Mouse (Mus musculus) lung, embryonic 16.5 days (tissue): Measurements from ENCODE around the gene Aph1b. TPM values are rescaled to one million over a fixed set of nuclear protein-coding genes. Genes with fewer than 3 reads are reported as not detected.
"Not testable (repeated sequence)": the region's sequence is repeated elsewhere in the genome, so short reads cannot be mapped to it uniquely, and the experiment has no call there.

Source experiments
- ATAC-seq: fragments of 200-750 bp; cut with Nextera tagmentation; 2 replicates; pipeline ENCODE4 v1.8.0; 2017; ENCODE audit warnings: low read depth, mild to moderate bottlenecking, moderate library complexity
- H3K27ac ChIP-seq: fragments of 300-500 bp; sonication (generic); 2 replicates; pipeline ENCODE4 v1.5.1; 2014; ENCODE audit warnings: mild to moderate bottlenecking, control low read depth, low read length
- H3K27me3 ChIP-seq: fragments of 300-500 bp; sonication (generic); 2 replicates; pipeline ENCODE4 v1.6.1; 2014; ENCODE audit warnings: low read depth, low read length, mixed read lengths; ENCODE audit not compliant: control insufficient read depth, insufficient read depth
- H3K36me3 ChIP-seq: fragments of 300-500 bp; sonication (generic); 2 replicates; pipeline ENCODE4 v1.6.1; 2014; ENCODE audit warnings: low read length; ENCODE audit not compliant: control insufficient read depth, insufficient read depth
- H3K4me1 ChIP-seq: fragments of 300-500 bp; sonication (generic); replicated peaks from 2 replicates; pipeline ENCODE4 v1.6.1; 2014; ENCODE audit warnings: low read length, mixed read lengths; ENCODE audit not compliant: control insufficient read depth, insufficient read depth
- H3K4me2 ChIP-seq: fragments of 300-500 bp; sonication (generic); 2 replicates; pipeline ENCODE4 v1.6.1; 2014; ENCODE audit warnings: low read depth, low read length, control low read depth
- H3K4me3 ChIP-seq: fragments of 300-500 bp; sonication (generic); 2 replicates; pipeline ENCODE4 v1.5.1; 2014; ENCODE audit warnings: mild to moderate bottlenecking, low read length, control low read depth
- H3K9ac ChIP-seq: fragments of 300-500 bp; sonication (generic); 2 replicates; pipeline ENCODE4 v1.6.1; 2014; ENCODE audit warnings: low read length, control low read depth
- H3K9me3 ChIP-seq: fragments of 300-500 bp; sonication (generic); 2 replicates; pipeline ENCODE4 v1.6.1; 2016; ENCODE audit warnings: low read length; ENCODE audit not compliant: control insufficient read depth
- WGBS: fragments of 180-500 bp; shearing (Covaris S2); extraction: QIAGEN DNeasy Blood & Tissue Kit; methylation state at CpG from one replicate; pipeline ENCODE4 v1.1.7; 2014; 5-methylcytosine and 5-hydroxymethylcytosine counted together
- polyA plus RNA-seq: library from polyadenylated mRNA; unstranded; fragments of >200 nt; fragmentation: Nextera tagmentation; extraction: Ambion mirVana; gene quantifications from 2 replicates; pipeline ENCODE4 v1.2.1, GENCODE M21; 2015

The Aph1b gene
- 6.6 and 9.2 TPM in 2 replicates for polyA plus RNA-seq

- Histone ChIP-seq H3K4me3 (peak within 1 kb of the TSS; percentile 68), H3K9ac (peak within 1 kb of the TSS; percentile 75), H3K4me1 (peaks cover 4% of the 10 kb centered on the region), H3K27ac (peak within 1 kb of the TSS; percentile 97), H3K36me3 (no peaks in the 10 kb centered on the region), H3K27me3 (no peaks in the 10 kb centered on the region), H3K4me2 (peak within 1 kb of the TSS; percentile 64), H3K9me3 (no peaks in the 10 kb centered on the region)
- WGBS: under 1% methylated on average over 40 of the region's 42 CpGs
- peak; percentile 97 for ATAC-seq
These were observed at the start of gene Aph1b for GRCm38 (mm10) chr9:66795464-66796324. TSS of gene Aph1b (minus strand) at chr9:66795490.

DNA sequence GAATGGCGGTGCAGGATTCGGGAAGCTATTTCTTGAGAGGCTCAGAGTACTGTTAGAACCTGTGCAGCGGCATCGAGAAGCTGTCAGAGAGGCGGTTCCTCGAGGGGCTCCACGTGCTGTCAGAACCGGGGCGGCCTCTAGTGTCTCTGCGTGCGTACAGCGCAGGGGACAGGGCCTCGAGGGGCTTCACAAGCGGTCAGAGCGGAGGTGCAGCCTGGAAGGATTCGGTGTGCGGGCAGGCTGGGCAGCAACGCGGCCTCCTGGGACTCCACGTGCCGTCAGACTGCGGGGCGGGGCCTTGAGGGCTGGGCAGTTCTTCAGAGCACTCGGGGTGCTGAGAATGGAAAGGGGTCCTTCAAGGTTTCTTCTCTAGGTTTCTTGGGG, 39.8 kb upstream of the Aph1b start:
- H3K4me1 ChIP-seq: peaks cover 16% of the 10 kb centered on the region
- no peaks in the 10 kb centered on the region for H3K36me3 ChIP-seq
- H3K9me3 ChIP-seq: no peaks in the 10 kb centered on the region
- H3K9ac ChIP-seq: peak overlapping the region; percentile 68
- peak overlapping the region; percentile 79 for H3K4me3 ChIP-seq
- WGBS: 0% methylated on average over 24 of the region's 24 CpGs
- H3K27ac ChIP-seq: no peak overlapping the region; the same call in 1 of the 2 replicates
- peak overlapping the region; percentile 94 for H3K4me2 ChIP-seq
- peak; percentile 65 for ATAC-seq
- no peaks in the 10 kb centered on the region for H3K27me3 ChIP-seq

- peak; percentile 100 for ATAC-seq
- WGBS: 1% methylated on average over 58 of the region's 58 CpGs
- peak within 1 kb of the TSS; percentile 16; the same call in 1 of the 2 replicates for H3K27ac ChIP-seq
- no peaks in the 10 kb centered on the region for H3K9me3 ChIP-seq
- no peaks in the 10 kb centered on the region for H3K27me3 ChIP-seq
- peaks cover 16% of the 10 kb centered on the region for H3K4me1 ChIP-seq
- no peaks in the 10 kb centered on the region for H3K36me3 ChIP-seq
- H3K4me2 ChIP-seq: peak within 1 kb of the TSS; percentile 94
- H3K9ac ChIP-seq: peak within 1 kb of the TSS; percentile 72
- H3K4me3 ChIP-seq: peak within 1 kb of the TSS; percentile 79
These were observed 39.2 kb upstream of the Aph1b start, which contains the start of gene Aph1c for GRCm38 (mm10) chr9:66834318-66835096. TSS of gene Aph1c (minus strand) at chr9:66834726.

DNA sequence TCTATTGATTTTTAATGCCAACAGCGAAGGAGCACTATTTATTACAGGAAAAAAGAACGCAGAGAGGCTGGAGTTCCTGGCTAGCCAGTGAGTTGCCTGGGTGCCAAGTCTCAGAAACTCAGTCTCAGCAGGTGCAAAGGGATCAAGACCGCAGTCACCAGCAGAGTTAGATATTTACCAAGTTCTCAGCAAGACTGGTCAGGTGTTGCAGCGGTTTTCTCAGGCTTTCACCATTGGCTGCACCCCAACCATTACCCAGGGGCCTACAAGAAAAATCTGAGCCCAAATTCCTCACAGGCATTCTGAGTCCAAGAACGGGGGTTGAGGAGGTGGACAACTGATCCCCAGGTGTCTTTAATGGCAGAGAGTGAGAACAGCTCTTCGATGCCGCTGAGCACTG, 38.6 kb upstream of the Aph1b start:
- Histone ChIP-seq H3K4me1 (peaks cover 16% of the 10 kb centered on the region), H3K4me2 (peak overlapping the region; percentile 94), H3K9me3 (no peaks in the 10 kb centered on the region), H3K27me3 (no peaks in the 10 kb centered on the region), H3K27ac (0 out of 2 replicates have a peak overlapping the region, but pooled peaks have one; percentile 16), H3K9ac (peak overlapping the region; percentile 72), H3K36me3 (no peaks in the 10 kb centered on the region), H3K4me3 (peak overlapping the region; percentile 79)
- no peak for ATAC-seq
- 16% methylated on average over 7 of the region's 7 CpGs for whole genome bisulfite sequencing

DNA sequence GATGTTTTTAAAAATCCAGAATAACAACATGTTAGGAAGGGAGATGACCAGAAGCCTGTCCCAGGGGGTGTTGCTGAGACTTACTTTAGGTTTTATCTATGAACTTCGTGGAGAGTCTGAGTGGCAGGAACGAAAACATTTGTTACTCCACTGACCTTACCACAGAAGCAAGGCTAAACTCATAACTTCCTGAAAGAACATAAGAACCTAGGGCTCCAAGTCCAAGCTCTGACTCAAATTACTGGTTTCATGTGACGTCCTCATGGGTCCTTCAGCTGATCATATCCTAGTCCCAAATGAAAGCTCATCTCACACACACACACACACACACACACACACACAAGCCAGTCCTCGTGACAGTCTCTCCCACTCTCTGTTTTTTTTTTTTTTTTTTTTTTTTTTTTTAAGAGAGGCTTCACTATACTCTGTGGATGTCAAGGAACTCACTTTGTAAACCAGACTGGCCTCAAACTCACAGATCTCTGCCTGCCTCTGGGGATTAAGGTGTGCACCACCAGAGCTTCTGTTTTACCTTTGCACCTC, 37.1 kb upstream of the Aph1b start:
- no peaks in the 10 kb centered on the region for H3K9me3 ChIP-seq
- no peak for ATAC-seq
- H3K4me3 ChIP-seq: no peak overlapping the region
- peaks cover 16% of the 10 kb centered on the region for H3K4me1 ChIP-seq
- H3K27ac ChIP-seq: no peak overlapping the region
- no peaks in the 10 kb centered on the region for H3K27me3 ChIP-seq
- WGBS: 46% methylated on average over 4 of the region's 4 CpGs
- H3K4me2 ChIP-seq: no peak overlapping the region
- no peaks in the 10 kb centered on the region for H3K36me3 ChIP-seq
- H3K9ac ChIP-seq: no peak overlapping the region

DNA sequence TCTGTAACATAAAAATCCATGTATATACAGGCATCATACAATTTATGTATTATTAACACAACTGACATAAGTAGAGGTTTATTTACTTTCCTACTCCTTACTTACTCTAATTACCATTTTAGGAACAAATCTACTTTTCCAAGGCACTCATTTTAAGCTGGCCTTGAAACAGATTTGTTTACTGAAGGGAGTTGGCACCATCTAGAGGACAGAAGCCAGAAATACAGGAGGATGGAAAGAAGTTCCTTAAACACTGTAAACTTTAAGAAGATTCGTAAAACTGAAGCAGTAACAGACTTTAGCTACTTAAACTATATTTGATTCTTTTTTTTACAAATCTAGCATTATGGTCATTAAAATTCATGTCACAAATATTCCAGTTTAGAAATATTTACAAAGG, 30.7 kb upstream of the Aph1b start:
- H3K4me3 ChIP-seq: no peak overlapping the region
- ATAC-seq: no peak
- no peak overlapping the region for H3K4me2 ChIP-seq
- WGBS: 36% methylated on average over 1 of the region's 1 CpGs
- no peak overlapping the region for H3K27ac ChIP-seq
- H3K27me3 ChIP-seq: no peaks in the 10 kb centered on the region
- H3K9me3 ChIP-seq: no peaks in the 10 kb centered on the region
- no peaks in the 10 kb centered on the region for H3K36me3 ChIP-seq
- H3K4me1 ChIP-seq: peaks cover under 1% of the 10 kb centered on the region; the same call in 1 of the 2 replicates
- H3K9ac ChIP-seq: no peak overlapping the region

- H3K9me3 ChIP-seq, H3K4me1 ChIP-seq, ATAC-seq, H3K27ac ChIP-seq, H3K4me2 ChIP-seq, H3K4me3 ChIP-seq, H3K27me3 ChIP-seq, H3K9ac ChIP-seq, H3K36me3 ChIP-seq: not testable (repeated sequence)
- WGBS: no CpG with 5 or more reads among the region's 5 CpGs
These were observed 27.0 kb upstream of the Aph1b start for GRCm38 (mm10) chr9:66822255-66822654.

GRCm38 (mm10) chr9:66820996-66821395, 25.7 kb upstream of the Aph1b start:
- 50% methylated on average over 5 of the region's 5 CpGs for WGBS
- no peaks in the 10 kb centered on the region for H3K9me3 ChIP-seq

DNA sequence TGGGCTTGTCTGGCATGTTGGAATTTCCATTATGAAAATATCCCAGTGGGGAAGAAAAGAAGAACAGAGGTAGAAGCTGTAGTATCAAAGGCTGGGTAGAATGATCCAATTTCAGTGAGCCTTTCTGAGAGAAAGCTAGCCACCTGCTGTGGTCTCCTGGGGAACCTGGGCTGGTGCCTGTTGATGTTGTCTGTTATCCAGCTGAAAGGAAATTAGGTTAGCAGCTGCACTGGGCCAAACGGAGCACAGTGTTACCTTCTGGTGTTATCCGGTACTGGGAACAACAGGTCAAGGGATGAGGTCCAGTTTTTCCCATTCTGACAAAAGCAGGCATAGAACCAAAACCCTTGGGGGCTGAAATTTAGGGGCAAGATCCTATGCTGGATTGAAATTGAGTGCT, 18.1 kb upstream of the Aph1b start:
- no peak for ATAC-seq
- WGBS: 45% methylated on average over 2 of the region's 2 CpGs

More at GRCm38 (mm10) chr9:66820996-66821395, 25.7 kb upstream of the Aph1b start:
- Histone ChIP-seq H3K4me3 (no peak overlapping the region), H3K4me2 (no peak overlapping the region), H3K36me3 (no peaks in the 10 kb centered on the region), H3K4me1 (no peaks in the 10 kb centered on the region), H3K27me3 (no peaks in the 10 kb centered on the region), H3K27ac (no peak overlapping the region), H3K9ac (no peak overlapping the region)
- ATAC-seq: no peak

More for the DNA sequence above, 18.1 kb upstream of the Aph1b start:
- no peak overlapping the region for H3K9ac ChIP-seq
- H3K4me2 ChIP-seq: no peak overlapping the region
- H3K36me3 ChIP-seq: no peaks in the 10 kb centered on the region
- no peaks in the 10 kb centered on the region; the same call in 1 of the 2 replicates for H3K27me3 ChIP-seq
- no peaks in the 10 kb centered on the region for H3K9me3 ChIP-seq
- no peaks in the 10 kb centered on the region for H3K4me1 ChIP-seq
- H3K27ac ChIP-seq: no peak overlapping the region
- H3K4me3 ChIP-seq: no peak overlapping the region
